Comparison of ENCODE assay signal across 16 mouse cellular contexts in the genomic region with DNA sequence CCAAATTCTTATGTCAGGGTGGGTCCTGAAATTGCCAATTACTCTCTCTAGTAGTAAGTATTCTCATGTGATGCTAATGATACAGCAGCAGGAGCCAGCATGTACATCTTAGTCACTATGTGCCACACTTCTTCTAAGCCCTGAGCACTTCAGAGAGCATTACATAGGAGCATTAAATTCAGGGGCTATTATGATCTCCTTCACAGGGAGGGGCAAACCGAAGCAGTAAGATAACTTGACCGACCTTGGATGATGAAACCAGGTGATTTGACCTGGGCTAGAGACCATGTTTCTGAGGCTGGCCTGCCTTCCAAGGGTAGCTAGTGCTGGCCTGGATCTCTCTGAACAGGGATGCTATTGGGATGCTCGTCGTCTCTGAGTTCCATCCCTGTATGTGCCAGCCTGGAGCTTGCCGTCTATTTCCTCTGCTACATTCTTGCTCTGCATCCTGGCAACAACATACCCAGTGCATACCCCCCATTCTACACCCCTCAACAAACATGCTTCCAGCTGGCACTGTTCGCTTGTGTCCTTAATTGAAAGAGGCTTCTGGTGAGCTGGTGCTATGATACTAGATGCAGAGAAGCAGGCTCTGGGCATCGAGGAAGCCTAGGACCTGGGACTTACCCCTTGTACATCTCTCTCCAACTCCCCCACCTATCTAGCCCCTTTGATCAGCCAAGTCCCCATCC.
DNase-seq lines count a peak whose midpoint lies in the region; ATAC-seq and TF ChIP-seq lines count a peak whose summit lies in the region.
"Had no signal": no experiment of that assay in that cellular context is flagged by ENCODE, and none has a peak within 500 bp of the region (broad histone marks: within the 10 kb centered on the region; RNA-seq: fewer than 3 reads in every experiment).

No protein-coding gene starts in this region.

- no peak for DNase-seq in embryonic facial prominence, embryonic 10.5 days (ENCODE audit: low spot score)
- no peak for DNase-seq in spleen, postnatal 36 days (ENCODE audit: low spot score in 2 of 2)
- DNase-seq in thymus, postnatal 25 days: no peak
- no peak for DNase-seq in cerebellum, adult 9-10 months
- no peak for DNase-seq in lung, adult 18-20 months
- DNase-seq: adrenal gland, postnatal 14 days; cerebellum, adult 8-10 months; kidney, postnatal 10 days had no signal

- TF ChIP-seq CTCF in ES-Bruce4 (IDR thresholded peaks at IDR 0.05; ENCODE audit: low read depth, low read length): no peak

- peak overlapping the region; percentile 47 for H3K4me2 ChIP-seq in hindbrain, embryonic 12.5 days (replicated peaks)
- peak overlapping the region; percentile 36 for H3K4me2 ChIP-seq in midbrain, embryonic 15.5 days
- H3K4me2 ChIP-seq: heart, embryonic 12.5 days had no signal

- 61% methylated on average over 7 of the region's 7 CpGs for WGBS in embryonic facial prominence, embryonic 10.5 days
- 29% methylated on average over 7 of the region's 7 CpGs for WGBS in hindbrain, embryonic 12.5 days
- 8% methylated on average over 7 of the region's 7 CpGs for WGBS in midbrain, embryonic 15.5 days

- peaks cover 4% of the 10 kb centered on the region; the same call in 1 of the 2 replicates for H3K36me3 ChIP-seq in ES-Bruce4 (ENCODE audit: control insufficient read depth, insufficient read depth, low read length, poor library complexity, severe bottlenecking)
- H3K36me3 ChIP-seq in embryonic facial prominence, embryonic 10.5 days (replicated peaks): peaks cover 40% of the 10 kb centered on the region
- H3K36me3 ChIP-seq in hindbrain, embryonic 12.5 days: peaks cover 31% of the 10 kb centered on the region
- peaks cover 28% of the 10 kb centered on the region for H3K36me3 ChIP-seq in midbrain, embryonic 15.5 days (replicated peaks)

- TF ChIP-seq POLR2A in ES-Bruce4 (IDR thresholded peaks at IDR 0.05; ENCODE audit: insufficient read depth, low read length): no peak

- peaks cover 5% of the 10 kb centered on the region for H3K4me1 ChIP-seq in ES-Bruce4 (ENCODE audit: control insufficient read depth, insufficient read depth, low read length)
- peaks cover 65% of the 10 kb centered on the region for H3K4me1 ChIP-seq in embryonic facial prominence, embryonic 10.5 days
- H3K4me1 ChIP-seq in hindbrain, embryonic 12.5 days: peaks cover 72% of the 10 kb centered on the region
- H3K4me1 ChIP-seq in midbrain, embryonic 15.5 days: peaks cover 70% of the 10 kb centered on the region

- H3K4me3 ChIP-seq in ES-Bruce4 (ENCODE audit: low read depth, low read length): no peak overlapping the region
- peak overlapping the region; percentile 47 for H3K4me3 ChIP-seq in embryonic facial prominence, embryonic 10.5 days
- H3K4me3 ChIP-seq in hindbrain, embryonic 12.5 days: peak overlapping the region; percentile 24
- H3K4me3 ChIP-seq in midbrain, embryonic 15.5 days: 0 out of 2 replicates have a peak overlapping the region, but pooled peaks have one; percentile 1
- H3K4me3 ChIP-seq: embryonic facial prominence, embryonic 12.5 days; heart, embryonic 12.5 days had no signal

- no peaks in the 10 kb centered on the region; the same call in 1 of the 2 replicates for H3K9me3 ChIP-seq in ES-Bruce4 (replicated peaks; ENCODE audit: control insufficient read depth, insufficient read depth, low read length, poor library complexity, severe bottlenecking)
- no peaks in the 10 kb centered on the region for H3K9me3 ChIP-seq in embryonic facial prominence, embryonic 10.5 days
- H3K9me3 ChIP-seq in hindbrain, embryonic 12.5 days (replicated peaks): no peaks in the 10 kb centered on the region
- H3K9me3 ChIP-seq in midbrain, embryonic 15.5 days: no peaks in the 10 kb centered on the region
- H3K9me3 ChIP-seq: embryonic facial prominence, embryonic 12.5 days; heart, embryonic 12.5 days had no signal

- ATAC-seq in hindbrain, embryonic 12.5 days (ENCODE audit: low FRiP score): peak; percentile 64
- ATAC-seq in midbrain, embryonic 15.5 days (replicated peaks): peak; percentile 48
- ATAC-seq: CD4-positive, CD25-positive, alpha-beta regulatory T cell, adult 4 months had no signal

- no peaks in the 10 kb centered on the region for H3K27me3 ChIP-seq in ES-Bruce4 (ENCODE audit: control insufficient read depth, insufficient read depth, low read length, poor library complexity, severe bottlenecking)
- H3K27me3 ChIP-seq in embryonic facial prominence, embryonic 10.5 days (replicated peaks; ENCODE audit: low read depth, poor library complexity, severe bottlenecking): no peaks in the 10 kb centered on the region
- H3K27me3 ChIP-seq in hindbrain, embryonic 12.5 days: no peaks in the 10 kb centered on the region
- H3K27me3 ChIP-seq in midbrain, embryonic 15.5 days (replicated peaks): no peaks in the 10 kb centered on the region
- H3K27me3 ChIP-seq: embryonic facial prominence, embryonic 12.5 days; heart, embryonic 12.5 days had no signal

- peak overlapping the region; percentile 45 for H3K27ac ChIP-seq in ES-Bruce4 (ENCODE audit: insufficient read depth, low read length)
- H3K27ac ChIP-seq in embryonic facial prominence, embryonic 10.5 days (replicated peaks): peak overlapping the region; percentile 69
- peak overlapping the region; percentile 91 for H3K27ac ChIP-seq in hindbrain, embryonic 12.5 days
- H3K27ac ChIP-seq in midbrain, embryonic 15.5 days: peak overlapping the region; percentile 84
- H3K27ac ChIP-seq: liver, embryonic 14.5 days; macrophage had no signal

- no peak overlapping the region for H3K9ac ChIP-seq in ES-Bruce4 (ENCODE audit: low read depth, poor library complexity, severe bottlenecking)
- H3K9ac ChIP-seq in hindbrain, embryonic 12.5 days: peak overlapping the region; percentile 36; the same call in 1 of the 2 replicates
- H3K9ac ChIP-seq in midbrain, embryonic 15.5 days: peak overlapping the region; percentile 10; the same call in 1 of the 2 replicates
- H3K9ac ChIP-seq: embryonic facial prominence, embryonic 12.5 days; heart, embryonic 12.5 days; liver, embryonic 14.5 days had no signal

- no peak for TF ChIP-seq EP300 in ES-Bruce4 (IDR thresholded peaks at IDR 0.05; ENCODE audit: insufficient read depth, low read depth, low read length)
